Mouse (Mus musculus): ENCODE results near the gene Platr25. TPM values are rescaled to one million over a fixed set of nuclear protein-coding genes. Genes with fewer than 3 reads are reported as not detected.
A peak's percentile ranks its signal among the peaks of the same experiment; 100 is the strongest.
"Not testable (repeated sequence)": the region's sequence is repeated elsewhere in the genome, so short reads cannot be mapped to it uniquely, and the experiment has no call there.

Gene Platr25
- polyA plus RNA-seq, 1 experiment from 2014 or later: 43.0 TPM

GRCm38 (mm10) chr13:62627071-62627470 lies 133.4 kb downstream of the Platr25 start:
- not testable (repeated sequence) for H3K4me3 ChIP-seq; H3K36me3 ChIP-seq; H3K9me3 ChIP-seq; ATAC-seq (ENCODE audit: low FRiP score, low read depth); H3K9ac ChIP-seq; H3K27me3 ChIP-seq; H3K4me2 ChIP-seq (replicated peaks); H3K27ac ChIP-seq; H3K4me1 ChIP-seq
- WGBS: 23% methylated on average over 1 of the region's 1 CpGs

- H3K27ac ChIP-seq, H3K36me3 ChIP-seq, H3K27me3 ChIP-seq, H3K4me1 ChIP-seq, H3K9me3 ChIP-seq: not testable (repeated sequence)
- peak overlapping the region; percentile 72; the same call in 1 of the 2 replicates for H3K9ac ChIP-seq
- H3K4me3 ChIP-seq: peak overlapping the region; percentile 53
- peak; percentile 77 for ATAC-seq (ENCODE audit: low FRiP score, low read depth)
- WGBS: 10% methylated on average over 7 of the region's 7 CpGs
- peak overlapping the region; percentile 62 for H3K4me2 ChIP-seq (replicated peaks)
These were observed 136.2 kb downstream of the Platr25 start for GRCm38 (mm10) chr13:62624277-62624665.

GRCm38 (mm10) chr13:62623577-62624276 lies 136.8 kb downstream of the Platr25 start, which contains the start of gene 6720489N17Rik:
TSS of gene 6720489N17Rik (minus strand) at chr13:62624182.
- not testable (repeated sequence) for H3K4me1 ChIP-seq, H3K27me3 ChIP-seq, H3K9me3 ChIP-seq, H3K36me3 ChIP-seq, H3K27ac ChIP-seq
- peak; percentile 100 for ATAC-seq (ENCODE audit: low FRiP score, low read depth)
- Histone ChIP-seq H3K4me3 (peak within 1 kb of the TSS; percentile 53), H3K9ac (peak within 1 kb of the TSS; percentile 72), H3K4me2 (replicated peaks) (peak within 1 kb of the TSS; percentile 62)
- under 1% methylated on average over 15 of the region's 15 CpGs for WGBS

MicroRNAs encoded within 50 kb of the gene (microRNA counts, 519-probe panel; counts per million panel counts)
- not detected for microRNA mmu-miR-713

Small RNAs within 50 kb of the gene (microRNA-seq; reads per million reads assigned to microRNA genes)
- not detected for gene Gm24020
- not detected for gene Gm24588
- not detected for gene Mir713

Other genes starting within 250 kb of the Platr25 start
- gene Zfp935, start 202.2 kb downstream of the Platr25 start, polyA plus RNA-seq (2015; fragmentation: Nextera tagmentation; extraction: Ambion mirVana): not detected in 2 replicates
- 24.0 and 24.7 TPM in 2 replicates for gene Zfp934, start 189.5 kb downstream of the Platr25 start, polyA plus RNA-seq (2015; fragmentation: Nextera tagmentation; extraction: Ambion mirVana)
- 16.3 and 16.5 TPM in 2 replicates for gene 6720489N17Rik, start 136.5 kb downstream of the Platr25 start, polyA plus RNA-seq (2015; fragmentation: Nextera tagmentation; extraction: Ambion mirVana)
- 12.5 and 14.5 TPM in 2 replicates for gene Gm5141, start 25.1 kb upstream of the Platr25 start, polyA plus RNA-seq (2015; fragmentation: Nextera tagmentation; extraction: Ambion mirVana)
- gene Fbp2, start 97.7 kb upstream of the Platr25 start, polyA plus RNA-seq (2015; fragmentation: Nextera tagmentation; extraction: Ambion mirVana): 1.5 and 3.3 TPM in 2 replicates
- 2.0 and 2.6 TPM in 2 replicates for gene Fbp1, start 127.6 kb upstream of the Platr25 start, polyA plus RNA-seq (2015; fragmentation: Nextera tagmentation; extraction: Ambion mirVana)
- 250 and 254 TPM in 2 replicates for gene 2010111I01Rik, start 204.2 kb upstream of the Platr25 start, polyA plus RNA-seq (2015; fragmentation: Nextera tagmentation; extraction: Ambion mirVana)

Data from limb, embryonic 13.5 days (tissue).